8 mouse cellular contexts compared by ENCODE assay signal in genomic region chr10:78591406-78592328, GRCm38 (mm10). TPM values are rescaled to one million over a fixed set of nuclear protein-coding genes. Genes with fewer than 3 reads are reported as not detected.
DNase-seq lines count a peak whose midpoint lies in the region; ATAC-seq lines count a peak whose summit lies in the region.

Gene Syde1 (minus strand): TSS chr10:78591964.

- intact Hi-C loops in heart, postnatal 14 days (cut with DNase I), result loop anchor here (1.0 kb wide), 1 partner anchor 16 kb away; no protein-coding TSS in a partner anchor

- H3K4me1 ChIP-seq in forebrain, embryonic 12.5 days, result peaks cover 16% of the 10 kb centered on the region
- peaks cover 7% of the 10 kb centered on the region; the same call in 1 of the 2 replicates for H3K4me1 ChIP-seq in stomach, embryonic 15.5 days

- 6% methylated on average over 33 of the region's 54 CpGs for WGBS in forebrain, embryonic 12.5 days
- WGBS in stomach, embryonic 15.5 days, result 3% methylated on average over 49 of the region's 54 CpGs

- peaks cover 23% of the 10 kb centered on the region for H3K36me3 ChIP-seq in forebrain, embryonic 12.5 days (replicated peaks)
- peaks cover 28% of the 10 kb centered on the region for H3K36me3 ChIP-seq in stomach, embryonic 15.5 days

- H3K27ac ChIP-seq in forebrain, embryonic 12.5 days, result 0 out of 2 replicates have a peak within 1 kb of the TSS, but pooled peaks have one; percentile 19
- H3K27ac ChIP-seq in stomach, embryonic 15.5 days, result peak within 1 kb of the TSS; percentile 84

- H3K27me3 ChIP-seq in forebrain, embryonic 12.5 days, result 0 out of 2 replicates have a peak, but pooled peaks cover 4% of the 10 kb centered on the region
- H3K27me3 ChIP-seq in stomach, embryonic 15.5 days (replicated peaks), result no peaks in the 10 kb centered on the region

- peak; percentile 76 for ATAC-seq in forebrain, embryonic 12.5 days (ENCODE audit: low FRiP score)
- ATAC-seq in megakaryocyte progenitor cell, adult 5-6 weeks (replicated peaks; ENCODE audit: poor library complexity), result peak; percentile 57
- peak; percentile 41; the same call in 1 of the 2 replicates for ATAC-seq in stomach, embryonic 15.5 days (ENCODE audit: insufficient read depth, low FRiP score, low read depth)

- H3K9ac ChIP-seq in forebrain, embryonic 12.5 days, result peak within 1 kb of the TSS; percentile 68
- peak within 1 kb of the TSS; percentile 53 for H3K9ac ChIP-seq in stomach, embryonic 15.5 days

- peak within 1 kb of the TSS; percentile 59 for H3K4me3 ChIP-seq in forebrain, embryonic 12.5 days (replicated peaks)
- peak within 1 kb of the TSS; percentile 56 for H3K4me3 ChIP-seq in stomach, embryonic 15.5 days (replicated peaks)

- H3K9me3 ChIP-seq in forebrain, embryonic 12.5 days, result no peaks in the 10 kb centered on the region
- no peaks in the 10 kb centered on the region for H3K9me3 ChIP-seq in stomach, embryonic 15.5 days

- DNase-seq in 3134 (ENCODE audit: extremely low read depth, insufficient read length, low spot score), result peak; percentile 69
- peak; percentile 68 to 89 for DNase-seq in adrenal gland, adult (ENCODE audit: inconsistent age in 2 of 2, low spot score in 1 of 2)
- DNase-seq in heart, postnatal 14 days, result peak; percentile 72 to 74
- peak; percentile 68 to 76 for DNase-seq in kidney, postnatal 36 days
- no peak for DNase-seq in frontal cortex, postnatal 10 days (ENCODE audit: low spot score in 2 of 2)

- peak within 1 kb of the TSS; percentile 78 for H3K4me2 ChIP-seq in forebrain, embryonic 12.5 days
- peak within 1 kb of the TSS; percentile 73 for H3K4me2 ChIP-seq in stomach, embryonic 15.5 days

RNA-seq across cellular contexts. Expression of gene Syde1, which starts in this region (rescaled TPM):
- 8.3 and 8.5 TPM in 2 replicates for polyA plus RNA-seq in forebrain, embryonic 12.5 days (2016; fragmentation: Nextera tagmentation; extraction: Ambion mirVana)
- total RNA-seq in heart, postnatal 14 days (2021), result 10 to 100 TPM; 15.0 to 15.1 TPM
- 0.73 and 1.3 TPM in 2 replicates for total RNA-seq in megakaryocyte progenitor cell, adult 5-6 weeks (2015)
- total RNA-seq in megakaryocyte progenitor cell, adult 5-6 weeks (2017), result 0.54 and 0.78 TPM in 2 replicates
- 13.1 and 13.2 TPM in 2 replicates for polyA plus RNA-seq in stomach, embryonic 15.5 days (2015; fragmentation: Nextera tagmentation; extraction: Ambion mirVana)

Comparison
In these comparisons a context has a peak if more than half of its experiments do, and no peak if none do; other contexts are left out.
1. RNA of gene Syde1 (total RNA-seq): 15.0 to 15.1 TPM in heart, postnatal 14 days; 0.54 to 1.3 TPM in megakaryocyte progenitor cell, adult 5-6 weeks; every median in the first group is over 4 times any median in the second.
2. DNase-seq: peak in 3134 (single experiment), adrenal gland, adult (2 of 2), heart, postnatal 14 days (2 of 2) and kidney, postnatal 36 days (2 of 2); none in frontal cortex, postnatal 10 days (0 of 2).
3. Peak in every context shown above with its lines, with median percentiles within 50 percentile points of each other: ATAC-seq.